Mouse (Mus musculus) cerebellum, adult 2 months (tissue): Measurements from ENCODE around the gene Cd63. TPM values are rescaled to one million over a fixed set of nuclear protein-coding genes. Genes with fewer than 3 reads are reported as not detected.

ENCODE experiments used
- DNase-seq, 2 experiments: peaks; one replicate each; pipeline ENCODE4 v3.0.0; 2021
- H3K27ac ChIP-seq: fragments of 200-500 bp; 2 replicates; pipeline ENCODE4 v1.5.1; 2012; ENCODE audit warnings: low read length, control low read depth, inconsistent platforms; ENCODE audit not compliant: insufficient read depth
- H3K27me3 ChIP-seq: fragments of 200-500 bp; 2 replicates; pipeline ENCODE4 v1.6.1; 2012; ENCODE audit warnings: inconsistent platforms, mild to moderate bottlenecking, low read length, moderate library complexity; ENCODE audit not compliant: control insufficient read depth, insufficient read depth
- H3K4me1 ChIP-seq: fragments of 200-500 bp; 2 replicates; pipeline ENCODE4 v1.6.1; 2011; ENCODE audit warnings: low read length; ENCODE audit not compliant: control insufficient read depth, insufficient read depth
- H3K4me3 ChIP-seq: fragments of 200-500 bp; replicated peaks from 2 replicates; pipeline ENCODE3; 2011; ENCODE audit warnings: mild to moderate bottlenecking, low read depth, low read length, control low read depth; ENCODE audit not compliant: insufficient read depth
- CTCF ChIP-seq: fragments of 200-500 bp; IDR thresholded peaks from 2 replicates; pipeline ENCODE4 v1.5.1; 2011; ENCODE audit warnings: low read depth, mild to moderate bottlenecking, control low read depth, low read length, moderate library complexity, borderline replicate concordance; ENCODE audit not compliant: insufficient read depth
- POLR2A ChIP-seq: fragments of 200-500 bp; IDR thresholded peaks from 2 replicates; pipeline ENCODE4 v1.6.1; 2011; ENCODE audit warnings: low read length, control low read depth, borderline replicate concordance; ENCODE audit not compliant: insufficient read depth
- WGBS: fragments of 180-500 bp; shearing (Covaris S2); methylation state at CpG from one replicate; pipeline ENCODE4 v1.1.7; 2018; 5-methylcytosine and 5-hydroxymethylcytosine counted together
- polyA plus RNA-seq: library from polyadenylated mRNA; depleted of rRNA; stranded (reverse); fragments of >200 nt; gene quantifications from 2 replicates; pipeline ENCODE4 v1.2.3, GENCODE M21; 2012

Cd63 gene
- polyA plus RNA-seq, 1 experiment, result 110 TPM

DNA sequence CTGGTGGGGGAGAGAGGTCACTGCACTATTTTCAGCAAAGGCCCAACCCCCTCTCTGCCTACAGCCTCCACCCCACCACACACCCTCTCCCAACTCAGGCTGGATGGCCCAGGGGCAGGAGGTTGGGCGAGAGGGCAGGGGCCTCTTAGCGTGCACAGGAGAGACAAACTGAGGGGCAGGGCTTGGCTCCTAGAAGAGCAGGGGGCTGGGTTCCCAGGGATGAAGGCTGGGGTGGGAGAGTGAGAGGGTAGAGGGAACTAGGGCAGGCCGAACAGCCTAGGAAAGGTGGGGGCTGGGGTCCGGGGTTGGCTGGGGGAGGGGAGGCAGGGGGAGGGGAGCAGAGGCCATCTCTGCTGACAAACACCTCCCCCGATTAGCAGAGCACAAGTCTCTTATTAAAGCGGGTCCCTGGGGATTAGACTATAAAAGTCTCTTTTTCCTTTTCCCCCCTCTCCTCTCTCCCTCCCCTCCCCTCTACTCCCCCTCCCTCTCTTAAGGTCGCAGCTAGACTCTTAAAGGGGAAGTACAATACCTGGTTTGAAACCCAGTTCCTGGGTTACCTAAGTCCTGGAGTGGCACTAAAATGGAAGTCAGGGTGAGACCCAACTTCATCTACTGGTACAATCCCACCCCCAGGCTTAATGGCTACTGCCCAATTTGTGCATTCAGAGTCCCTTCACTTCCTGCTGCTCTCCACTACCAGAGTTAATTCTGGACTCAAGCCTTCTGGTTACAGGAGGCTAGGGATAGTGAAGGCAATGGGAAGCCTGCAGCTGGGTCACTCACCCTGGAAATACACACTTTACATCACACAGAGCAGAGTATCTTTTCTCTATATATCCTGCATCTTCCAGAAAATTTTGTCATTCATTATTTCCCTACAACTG is 11.6 kb upstream of the Cd63 start:
- Histone ChIP-seq H3K27ac (no peak overlapping the region), H3K4me3 (no peak overlapping the region), H3K27me3 (no peaks in the 10 kb centered on the region), H3K4me1 (0 out of 2 replicates have a peak, but pooled peaks cover 3% of the 10 kb centered on the region)
- TF ChIP-seq CTCF, result no peak
- no peak for TF ChIP-seq POLR2A
- DNase-seq, result no peak
- WGBS, result 6% methylated on average over 7 of the region's 7 CpGs

DNA sequence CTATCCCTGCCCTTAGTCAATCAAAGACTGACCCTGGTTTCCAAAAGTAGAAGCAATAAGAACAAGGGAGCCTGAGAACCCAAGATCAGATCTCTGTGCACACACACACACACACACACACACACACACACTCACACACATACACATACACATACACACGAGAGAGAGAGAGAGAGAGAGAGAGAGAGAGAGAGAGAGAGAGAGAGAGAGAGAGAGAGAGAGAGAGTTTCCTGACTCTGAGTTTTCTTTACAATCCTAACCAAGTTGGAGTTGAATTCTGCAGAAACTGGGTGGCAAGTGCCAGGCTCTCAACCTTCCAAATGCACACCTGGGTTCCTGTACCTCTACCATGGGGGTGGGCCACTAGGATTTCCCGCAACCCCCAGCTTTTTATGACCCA is 10.9 kb upstream of the Cd63 start:
- TF ChIP-seq POLR2A, result no peak
- no peak for TF ChIP-seq CTCF
- H3K4me3 ChIP-seq, result no peak overlapping the region
- no peak overlapping the region for H3K27ac ChIP-seq
- WGBS, result 65% methylated on average over 1 of the region's 2 CpGs
- H3K27me3 ChIP-seq, result no peaks in the 10 kb centered on the region
- 0 out of 2 replicates have a peak, but pooled peaks cover 3% of the 10 kb centered on the region for H3K4me1 ChIP-seq
- DNase-seq, result no peak

DNA sequence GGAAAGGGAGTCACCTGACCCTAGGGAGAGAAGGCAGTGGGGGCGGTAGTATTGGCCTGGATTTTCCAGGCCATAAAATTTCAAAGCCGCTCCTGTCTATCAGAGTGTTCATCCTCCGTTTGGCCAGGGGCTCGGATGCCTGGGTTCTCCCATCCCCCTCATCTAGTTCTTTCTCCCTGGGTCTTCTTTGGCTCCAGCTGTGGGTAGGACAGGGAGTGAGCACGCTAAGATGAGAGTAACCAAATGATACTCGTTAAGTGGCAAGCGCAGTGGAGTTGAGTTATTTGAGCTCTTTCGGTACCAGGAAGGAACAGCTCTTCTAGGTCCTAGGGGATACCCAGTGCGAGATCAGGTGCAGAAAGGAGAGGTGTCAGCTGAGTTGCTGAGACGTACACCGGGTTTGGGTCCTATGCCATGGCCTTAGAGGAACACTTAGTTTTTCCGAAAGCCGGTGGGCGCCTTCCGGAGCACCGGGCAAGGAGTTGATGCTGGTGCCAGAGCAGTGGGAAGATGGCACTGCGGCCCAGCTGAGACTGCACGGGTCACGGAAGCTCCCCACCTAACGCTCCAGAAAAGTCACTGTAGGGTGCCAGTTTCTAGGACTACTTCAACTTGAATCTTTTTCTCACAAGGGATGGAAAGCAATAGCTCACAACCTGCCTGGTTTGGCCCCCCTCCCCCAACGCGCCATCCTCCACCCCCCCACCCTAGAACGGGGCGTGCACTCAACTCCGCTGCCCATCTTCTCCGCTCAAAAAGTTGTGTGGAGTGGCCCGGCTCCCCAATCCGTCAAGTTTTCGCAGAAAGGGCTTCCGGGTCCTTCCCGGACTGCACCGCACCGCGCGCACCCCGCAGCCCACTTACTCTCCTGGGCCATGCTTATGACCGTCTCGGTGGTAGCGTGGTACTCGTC is 10.2 kb upstream of the Cd63 start:
- Histone ChIP-seq H3K4me3 (peak overlapping the region; percentile 41), H3K27me3 (no peaks in the 10 kb centered on the region), H3K27ac (no peak overlapping the region), H3K4me1 (0 out of 2 replicates have a peak, but pooled peaks cover 3% of the 10 kb centered on the region)
- WGBS, result 3% methylated on average over 40 of the region's 40 CpGs
- TF ChIP-seq CTCF (no peak), POLR2A (no peak)
- no peak for DNase-seq

- H3K27ac ChIP-seq, result no peak within 1 kb of the TSS
These were observed 9.3 kb upstream of the Cd63 start, which contains the start of gene Gdf11 for GRCm38 (mm10) chr10:128891296-128892094. Gdf11 (minus strand) TSS chr10:128891718.

GRCm38 (mm10) chr10:128892246-128892645 is 8.5 kb upstream of the Cd63 start:
- peak overlapping the region; percentile 66 for H3K4me3 ChIP-seq
- DNase-seq, result no peak
- H3K27me3 ChIP-seq, result no peaks in the 10 kb centered on the region
- WGBS, result 7% methylated on average over 9 of the region's 9 CpGs
- H3K4me1 ChIP-seq, result 0 out of 2 replicates have a peak, but pooled peaks cover 3% of the 10 kb centered on the region
- no peak overlapping the region for H3K27ac ChIP-seq
- no peak for TF ChIP-seq CTCF
- no peak for TF ChIP-seq POLR2A

More at GRCm38 (mm10) chr10:128891296-128892094, 9.3 kb upstream of the Cd63 start, which contains the start of gene Gdf11:
- Histone ChIP-seq H3K4me1 (0 out of 2 replicates have a peak, but pooled peaks cover 3% of the 10 kb centered on the region), H3K4me3 (peak within 1 kb of the TSS; percentile 66), H3K27me3 (no peaks in the 10 kb centered on the region)
- WGBS, result 1% methylated on average over 61 of the region's 89 CpGs
- TF ChIP-seq CTCF, result no peak
- TF ChIP-seq POLR2A, result no peak
- DNase-seq, result no peak

- DNase-seq, result peak; percentile 64 to 76
- Histone ChIP-seq H3K27me3 (no peaks in the 10 kb centered on the region), H3K4me1 (0 out of 2 replicates have a peak, but pooled peaks cover 3% of the 10 kb centered on the region), H3K27ac (no peak overlapping the region), H3K4me3 (no peak overlapping the region)
- TF ChIP-seq POLR2A (no peak), CTCF (peak; percentile 54; the same call in 1 of the 2 replicates)
- WGBS, result 0% methylated on average over 9 of the region's 9 CpGs
These were observed 5.4 kb upstream of the Cd63 start for GRCm38 (mm10) chr10:128895437-128895836.
